In genomic region chr5:137107024-137107423, GRCm38 (mm10) we compare ENCODE assay signal across 8 mouse cellular contexts. TPM values are rescaled to one million over a fixed set of nuclear protein-coding genes. Genes with fewer than 3 reads are reported as not detected.
DNase-seq lines count a peak whose midpoint lies in the region; ATAC-seq and TF ChIP-seq lines count a peak whose summit lies in the region.

No protein-coding gene starts in this region.

- peak overlapping the region; percentile 26; the same call in 1 of the 2 replicates for H3K4me2 ChIP-seq in limb, embryonic 13.5 days (replicated peaks)
- H3K4me2 ChIP-seq in myocyte (ENCODE audit: low read depth): peak overlapping the region; percentile 92
- H3K4me2 ChIP-seq in stomach, embryonic 15.5 days: peak overlapping the region; percentile 29; the same call in 1 of the 2 replicates

- intact Hi-C loops in gastrocnemius, postnatal 36 days (cut with DNase I): loop anchor here (1.0 to 10.0 kb wide), 2 partner anchors 82 to 182 kb away; no protein-coding TSS in a partner anchor

- no peak overlapping the region for H3K27ac ChIP-seq in kidney, adult 2 months (ENCODE audit: insufficient read depth, low read depth, low read length)
- no peak overlapping the region for H3K27ac ChIP-seq in limb, embryonic 13.5 days
- H3K27ac ChIP-seq in stomach, embryonic 15.5 days: no peak overlapping the region

- H3ac ChIP-seq in myocyte (ENCODE audit: control insufficient read depth, insufficient read length): no peak overlapping the region

- no peak for ATAC-seq in limb, embryonic 13.5 days (ENCODE audit: low FRiP score, low read depth)
- 0 out of 2 replicates have a peak, but pooled peaks have one; percentile 14 for ATAC-seq in stomach, embryonic 15.5 days (ENCODE audit: insufficient read depth, low FRiP score, low read depth)

- no peaks in the 10 kb centered on the region for H3K79me2 ChIP-seq in myocyte (ENCODE audit: control insufficient read depth, insufficient read depth)

- H3K4me3 ChIP-seq in kidney, adult 2 months (ENCODE audit: insufficient read depth, low read depth, low read length): no peak overlapping the region
- H3K4me3 ChIP-seq in limb, embryonic 13.5 days: no peak overlapping the region
- H3K4me3 ChIP-seq in myocyte: no peak overlapping the region
- H3K4me3 ChIP-seq in stomach, embryonic 15.5 days (replicated peaks): no peak overlapping the region

- TF ChIP-seq POLR2A in kidney, adult 2 months (IDR thresholded peaks at IDR 0.05; ENCODE audit: low read depth, low read length): no peak
- TF ChIP-seq POLR2A in myocyte (IDR thresholded peaks at IDR 0.05; ENCODE audit: insufficient read length, low read depth): no peak

- no peaks in the 10 kb centered on the region for H3K36me3 ChIP-seq in kidney, adult 2 months (ENCODE audit: control insufficient read depth, insufficient read depth, low read length)
- peaks cover 6% of the 10 kb centered on the region; the same call in 1 of the 2 replicates for H3K36me3 ChIP-seq in limb, embryonic 13.5 days
- no peaks in the 10 kb centered on the region for H3K36me3 ChIP-seq in myocyte (ENCODE audit: control insufficient read depth, insufficient read depth)
- no peaks in the 10 kb centered on the region for H3K36me3 ChIP-seq in stomach, embryonic 15.5 days

- DNase-seq in 3134 (ENCODE audit: extremely low read depth, insufficient read length, low spot score): peak; percentile 66
- DNase-seq in adrenal gland, adult (ENCODE audit: inconsistent age in 2 of 2, low spot score in 1 of 2): peak; percentile 81 to 95
- peak; percentile 88 for DNase-seq in embryo, embryonic 11 days
- peak; percentile 74 to 78 for DNase-seq in gastrocnemius, postnatal 36 days
- peak; percentile 87 for DNase-seq in kidney, adult 2 months

- WGBS in kidney, adult 2 months: 9% methylated on average over 6 of the region's 6 CpGs
- WGBS in limb, embryonic 13.5 days: 7% methylated on average over 6 of the region's 6 CpGs
- WGBS in stomach, embryonic 15.5 days: 6% methylated on average over 6 of the region's 6 CpGs

- TF ChIP-seq CTCF in kidney, adult 2 months (conservative IDR thresholded peaks at IDR 0.05; ENCODE audit: insufficient read depth, insufficient read length, low read depth, low read length): peak; percentile 78

- H3K9ac ChIP-seq in limb, embryonic 13.5 days: no peak overlapping the region
- no peak overlapping the region for H3K9ac ChIP-seq in stomach, embryonic 15.5 days

- H3K9me3 ChIP-seq in limb, embryonic 13.5 days: peaks cover 12% of the 10 kb centered on the region; the same call in 1 of the 2 replicates
- no peaks in the 10 kb centered on the region for H3K9me3 ChIP-seq in stomach, embryonic 15.5 days

- H3K4me1 ChIP-seq in kidney, adult 2 months (ENCODE audit: control insufficient read depth, insufficient read depth, low read length): no peaks in the 10 kb centered on the region; the same call in 1 of the 2 replicates
- no peaks in the 10 kb centered on the region for H3K4me1 ChIP-seq in limb, embryonic 13.5 days
- no peaks in the 10 kb centered on the region for H3K4me1 ChIP-seq in stomach, embryonic 15.5 days

- no peaks in the 10 kb centered on the region for H3K27me3 ChIP-seq in kidney, adult 2 months (replicated peaks; ENCODE audit: control insufficient read depth, insufficient read depth, low read length)
- H3K27me3 ChIP-seq in limb, embryonic 13.5 days: no peaks in the 10 kb centered on the region; the same call in 1 of the 2 replicates
- no peaks in the 10 kb centered on the region for H3K27me3 ChIP-seq in myocyte (ENCODE audit: control insufficient read depth, insufficient read depth, insufficient read length)
- H3K27me3 ChIP-seq in stomach, embryonic 15.5 days (replicated peaks): no peaks in the 10 kb centered on the region

TF ChIP-seq in myocyte, 11 proteins besides CTCF, POLR2A, EP300 and RAD21:
- no peak for TF ChIP-seq REST (IDR thresholded peaks at IDR 0.05; ENCODE audit: insufficient read depth, insufficient read length)
- no peak for TF ChIP-seq MYOG (IDR thresholded peaks at IDR 0.05; ENCODE audit: control insufficient read depth in 1 of 3, insufficient read depth in 1 of 3, insufficient read length in 2 of 3, low read depth in 2 of 3)
- no peak for TF ChIP-seq SRF (IDR thresholded peaks at IDR 0.05; ENCODE audit: control insufficient read depth, insufficient read length, low read depth)
- TF ChIP-seq USF1 (IDR thresholded peaks at IDR 0.05; ENCODE audit: low read depth): no peak
- TF ChIP-seq MAX (IDR thresholded peaks at IDR 0.05; ENCODE audit: low read depth): no peak
- TF ChIP-seq MYOD1 (IDR thresholded peaks at IDR 0.05; ENCODE audit: control insufficient read depth in 1 of 3, insufficient read length in 2 of 3, low read depth in 2 of 3): no peak
- TF ChIP-seq TCF3 (IDR thresholded peaks at IDR 0.05; ENCODE audit: insufficient read length, low read depth): no peak
- no peak for TF ChIP-seq CEBPB (IDR thresholded peaks at IDR 0.05; ENCODE audit: insufficient read depth, poor library complexity, severe bottlenecking)
- no peak for TF ChIP-seq TCF12 (IDR thresholded peaks at IDR 0.05; ENCODE audit: insufficient read depth, poor library complexity, severe bottlenecking)
- no peak for TF ChIP-seq E2F4 (IDR thresholded peaks at IDR 0.05; ENCODE audit: insufficient read depth)
- TF ChIP-seq POLR2AphosphoS2 (IDR thresholded peaks at IDR 0.05; ENCODE audit: insufficient read length, low read depth): no peak

RNA-seq across cellular contexts. Expression of gene Trim56, which starts 9.0 kb away (rescaled TPM):
- total RNA-seq in gastrocnemius, postnatal 36 days (2021): 1 to 10 TPM; 7.0 to 8.0 TPM
- polyA plus RNA-seq in kidney, adult 2 months (2012; rRNA removed): 10.2 and 14.4 TPM in 2 replicates
- 6.9 and 7.5 TPM in 2 replicates for polyA plus RNA-seq in limb, embryonic 13.5 days (2015; fragmentation: Nextera tagmentation; extraction: Ambion mirVana)
- polyA plus RNA-seq in myocyte (2012; fragmentation: generic; extraction: Trizol): 5.9 TPM
- polyA plus RNA-seq in stomach, embryonic 15.5 days (2015; fragmentation: Nextera tagmentation; extraction: Ambion mirVana): 9.7 and 10.2 TPM in 2 replicates

RNA-seq across cellular contexts. Expression of gene Serpine1, which starts 35.0 kb away (rescaled TPM):
- 1 to 10 TPM; 2.8 to 7.5 TPM for total RNA-seq in gastrocnemius, postnatal 36 days (2021)
- 1.1 and 2.1 TPM in 2 replicates for polyA plus RNA-seq in kidney, adult 2 months (2012; rRNA removed)
- 0.28 and 0.83 TPM in 2 replicates for polyA plus RNA-seq in limb, embryonic 13.5 days (2015; fragmentation: Nextera tagmentation; extraction: Ambion mirVana)
- polyA plus RNA-seq in myocyte (2012; fragmentation: generic; extraction: Trizol): 17.6 TPM
- polyA plus RNA-seq in stomach, embryonic 15.5 days (2015; fragmentation: Nextera tagmentation; extraction: Ambion mirVana): 0.12 and 0.35 TPM in 2 replicates

RNA-seq across cellular contexts. Expression of gene Muc3, which starts 42.1 kb away (rescaled TPM):
- not detected for total RNA-seq in gastrocnemius, postnatal 36 days (2021)
- polyA plus RNA-seq in kidney, adult 2 months (2012; rRNA removed): not detected in 2 replicates
- not detected in 2 replicates for polyA plus RNA-seq in limb, embryonic 13.5 days (2015; fragmentation: Nextera tagmentation; extraction: Ambion mirVana)
- polyA plus RNA-seq in myocyte (2012; fragmentation: generic; extraction: Trizol): not detected
- polyA plus RNA-seq in stomach, embryonic 15.5 days (2015; fragmentation: Nextera tagmentation; extraction: Ambion mirVana): 0.54 and 1.9 TPM in 2 replicates

Comparison
In these comparisons a context has a peak if more than half of its experiments do, and no peak if none do; other contexts are left out.
1. H3K4me2 ChIP-seq: peak in every context shown above with its lines; median percentile 92 in myocyte; 29 in stomach, embryonic 15.5 days; 26 in limb, embryonic 13.5 days.